15 mouse cellular contexts compared by ENCODE assay signal in genomic region chr2:166509591-166509990, GRCm38 (mm10).
DNase-seq lines count a peak whose midpoint lies in the region; ATAC-seq and TF ChIP-seq lines count a peak whose summit lies in the region.
"Had no signal": no experiment of that assay in that cellular context is flagged by ENCODE, and none has a peak within 500 bp of the region (broad histone marks: within the 10 kb centered on the region; RNA-seq: fewer than 3 reads in every experiment).

No protein-coding gene starts in this region.

- no peak for TF ChIP-seq POLR2A in kidney, adult 2 months (IDR thresholded peaks at IDR 0.05; ENCODE audit: low read depth, low read length)
- no peak for TF ChIP-seq POLR2A in limb, embryonic 14.5 days (IDR thresholded peaks at IDR 0.05; ENCODE audit: borderline replicate concordance, extremely low read depth, insufficient read depth, insufficient read length)

- ATAC-seq in limb, embryonic 14.5 days (ENCODE audit: low FRiP score, low read depth), result no peak
- ATAC-seq: forebrain, embryonic 16.5 days; intestine, embryonic 15.5 days; midbrain, embryonic 16.5 days had no signal

- no peaks in the 10 kb centered on the region for H3K36me3 ChIP-seq in kidney, adult 2 months (ENCODE audit: control insufficient read depth, insufficient read depth, low read length)
- no peaks in the 10 kb centered on the region for H3K36me3 ChIP-seq in limb, embryonic 14.5 days (ENCODE audit: control insufficient read depth, insufficient read depth, low read length)
- H3K36me3 ChIP-seq: intestine, embryonic 15.5 days; neural tube, embryonic 12.5 days had no signal

- no peak overlapping the region for H3K4me3 ChIP-seq in kidney, adult 2 months (ENCODE audit: insufficient read depth, low read depth, low read length)
- H3K4me3 ChIP-seq in limb, embryonic 14.5 days (replicated peaks; ENCODE audit: low read length), result no peak overlapping the region
- H3K4me3 ChIP-seq: intestine, embryonic 15.5 days; neural tube, embryonic 12.5 days had no signal

- no peak for TF ChIP-seq CTCF in kidney, adult 2 months (conservative IDR thresholded peaks at IDR 0.05; ENCODE audit: insufficient read depth, insufficient read length, low read depth, low read length)

- H3K27me3 ChIP-seq in kidney, adult 2 months (replicated peaks; ENCODE audit: control insufficient read depth, insufficient read depth, low read length), result no peaks in the 10 kb centered on the region
- H3K27me3 ChIP-seq in limb, embryonic 14.5 days (ENCODE audit: control insufficient read depth, insufficient read depth, low read length), result no peaks in the 10 kb centered on the region
- H3K27me3 ChIP-seq: intestine, embryonic 15.5 days had no signal

- peaks cover 5% of the 10 kb centered on the region; the same call in 1 of the 2 replicates for H3K9me3 ChIP-seq in limb, embryonic 14.5 days (ENCODE audit: control insufficient read depth, low read length)

- no peaks in the 10 kb centered on the region for H3K4me1 ChIP-seq in kidney, adult 2 months (ENCODE audit: control insufficient read depth, insufficient read depth, low read length)
- H3K4me1 ChIP-seq in limb, embryonic 14.5 days (ENCODE audit: control insufficient read depth, insufficient read depth, low read length), result peaks cover 20% of the 10 kb centered on the region

- peak; percentile 29 for DNase-seq in kidney, adult 2 months
- no peak for DNase-seq in kidney, adult 8-10 months
- DNase-seq in lung, postnatal 36 days, result peak; percentile 17
- DNase-seq in lung, postnatal 25 days (ENCODE audit: low spot score), result no peak
- DNase-seq in kidney, postnatal 14 days, result peak; percentile 38
- DNase-seq in limb, embryonic 14.5 days (ENCODE audit: low spot score), result no peak
- DNase-seq in urinary bladder, postnatal 14 days (ENCODE audit: low spot score), result no peak
- DNase-seq: adrenal gland, adult 8-10 months; cerebellum, adult 9-10 months; heart, postnatal 4 days had no signal

- H3K4me2 ChIP-seq in limb, embryonic 14.5 days (replicated peaks; ENCODE audit: low read depth, low read length, severe bottlenecking), result no peak overlapping the region
- H3K4me2 ChIP-seq: intestine, embryonic 15.5 days; liver, embryonic 11.5 days; neural tube, embryonic 12.5 days had no signal

- WGBS in kidney, adult 2 months, result 70% methylated on average over 10 of the region's 10 CpGs
- WGBS in limb, embryonic 14.5 days, result 62% methylated on average over 10 of the region's 10 CpGs

- H3K9ac ChIP-seq in limb, embryonic 14.5 days (ENCODE audit: low read depth, low read length, severe bottlenecking), result no peak overlapping the region
- H3K9ac ChIP-seq: intestine, embryonic 15.5 days; neural tube, embryonic 12.5 days had no signal

- H3K27ac ChIP-seq in kidney, adult 2 months (ENCODE audit: insufficient read depth, low read depth, low read length), result no peak overlapping the region
- H3K27ac ChIP-seq in limb, embryonic 14.5 days (replicated peaks; ENCODE audit: low read depth, low read length), result 0 out of 2 replicates have a peak overlapping the region, but pooled peaks have one; percentile 8
- H3K27ac ChIP-seq: intestine, embryonic 15.5 days; neural tube, embryonic 12.5 days had no signal

Comparison
In these comparisons a context has a peak if more than half of its experiments do, and no peak if none do; other contexts are left out.
1. DNase-seq: peak in kidney, adult 2 months (single experiment), lung, postnatal 36 days (single experiment) and kidney, postnatal 14 days (single experiment); none in kidney, adult 8-10 months (0 of 2), lung, postnatal 25 days (single experiment), limb, embryonic 14.5 days (single experiment) and urinary bladder, postnatal 14 days (single experiment).